Mouse (Mus musculus) testis, adult 2 months (tissue): Measurements from ENCODE around the gene Kcnc3. TPM values are rescaled to one million over a fixed set of nuclear protein-coding genes. Genes with fewer than 3 reads are reported as not detected.

Experiments
- H3K27ac ChIP-seq: fragments of 200-500 bp; 2 replicates; pipeline ENCODE4 v1.5.1; 2012; ENCODE audit warnings: low read depth, low read length; ENCODE audit not compliant: control insufficient read depth, insufficient read depth
- H3K27me3 ChIP-seq: fragments of 200-500 bp; 2 replicates; pipeline ENCODE4 v1.6.1; 2012; ENCODE audit warnings: mild to moderate bottlenecking, low read length, moderate library complexity; ENCODE audit not compliant: control insufficient read depth, insufficient read depth
- H3K36me3 ChIP-seq: fragments of 200-500 bp; 2 replicates; pipeline ENCODE4 v1.6.1; 2012; ENCODE audit warnings: mild to moderate bottlenecking, low read length; ENCODE audit not compliant: control insufficient read depth, insufficient read depth
- H3K4me1 ChIP-seq: fragments of 200-500 bp; 2 replicates; pipeline ENCODE4 v1.6.1; 2012; ENCODE audit warnings: low read length; ENCODE audit not compliant: control insufficient read depth, insufficient read depth
- H3K4me3 ChIP-seq: fragments of 200-500 bp; 2 replicates; pipeline ENCODE4 v1.5.1; 2012; ENCODE audit warnings: low read depth, mild to moderate bottlenecking, low read length, moderate library complexity, mixed read lengths; ENCODE audit not compliant: control insufficient read depth
- CTCF ChIP-seq: fragments of 200-500 bp; IDR thresholded peaks from 2 replicates; pipeline ENCODE4 v1.5.1; 2012; ENCODE audit warnings: low read depth, mild to moderate bottlenecking, inconsistent platforms, low read length, moderate library complexity; ENCODE audit not compliant: control insufficient read depth, insufficient read depth, insufficient replicate concordance
- POLR2A ChIP-seq: fragments of 200-500 bp; IDR thresholded peaks from 2 replicates; pipeline ENCODE4 v1.6.1; 2012; ENCODE audit warnings: low read depth, mild to moderate bottlenecking, inconsistent platforms, low read length, moderate library complexity; ENCODE audit not compliant: control insufficient read depth
- polyA plus RNA-seq: library from polyadenylated mRNA; depleted of rRNA; stranded (reverse); fragments of >200 nt; gene quantifications from 2 replicates; pipeline ENCODE4 v1.2.3, GENCODE M21; 2012

The Kcnc3 gene
- polyA plus RNA-seq, 1 experiment, result 0.70 TPM

DNA sequence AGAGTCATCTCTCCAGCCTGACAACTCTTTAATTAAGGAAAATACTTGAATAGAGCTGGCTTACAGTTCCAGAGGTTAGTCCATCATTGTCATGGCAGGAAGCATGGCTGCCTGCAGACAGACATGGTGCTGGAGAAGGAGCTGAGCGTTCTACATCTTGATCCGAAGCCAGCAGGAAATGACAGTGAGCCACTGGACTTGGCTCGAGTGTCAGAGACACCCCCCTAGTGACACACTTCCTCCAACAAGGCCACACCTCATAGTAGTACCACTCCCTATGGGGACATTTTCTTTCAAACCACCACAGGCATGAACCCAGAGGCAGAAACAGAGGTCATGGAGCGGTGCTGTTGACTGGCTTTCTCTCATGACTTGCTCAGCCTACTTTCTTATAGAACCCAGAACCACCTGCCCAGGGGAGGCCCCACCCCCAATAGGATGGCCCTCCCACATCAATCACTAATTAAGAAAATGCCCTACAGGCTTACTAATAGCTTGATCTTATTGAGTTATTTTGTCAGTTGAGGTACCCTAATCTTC lies 6.1 kb upstream of the Kcnc3 start:
- Histone ChIP-seq H3K27me3 (peaks cover 9% of the 10 kb centered on the region; the same call in 1 of the 2 replicates), H3K4me1 (peaks cover 39% of the 10 kb centered on the region), H3K27ac (no peak overlapping the region), H3K4me3 (peak overlapping the region; percentile 63), H3K36me3 (no peaks in the 10 kb centered on the region; the same call in 1 of the 2 replicates)
- TF ChIP-seq POLR2A, result no peak

DNA sequence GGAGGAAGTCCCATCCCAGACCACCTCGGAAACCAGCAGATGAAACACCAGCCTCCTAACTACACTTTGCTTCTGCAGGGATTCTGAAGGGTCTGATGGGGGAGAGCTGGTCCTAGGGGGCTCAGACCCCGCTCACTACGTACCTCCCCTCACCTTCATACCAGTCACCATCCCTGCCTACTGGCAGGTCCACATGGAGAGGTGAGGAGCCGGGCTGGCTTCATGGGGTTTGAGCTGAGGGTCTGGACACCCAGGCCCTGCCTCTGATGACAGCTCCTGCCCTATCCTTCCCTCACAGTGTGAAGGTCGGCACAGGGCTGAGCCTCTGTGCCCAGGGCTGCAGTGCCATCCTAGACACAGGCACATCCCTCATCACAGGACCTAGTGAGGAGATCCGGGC lies 5.5 kb upstream of the Kcnc3 start:
- H3K36me3 ChIP-seq, result no peaks in the 10 kb centered on the region; the same call in 1 of the 2 replicates
- H3K4me1 ChIP-seq, result peaks cover 45% of the 10 kb centered on the region
- H3K4me3 ChIP-seq, result peak overlapping the region; percentile 56
- TF ChIP-seq POLR2A (no peak), CTCF (no peak)
- no peak overlapping the region for H3K27ac ChIP-seq
- peaks cover 9% of the 10 kb centered on the region; the same call in 1 of the 2 replicates for H3K27me3 ChIP-seq

DNA sequence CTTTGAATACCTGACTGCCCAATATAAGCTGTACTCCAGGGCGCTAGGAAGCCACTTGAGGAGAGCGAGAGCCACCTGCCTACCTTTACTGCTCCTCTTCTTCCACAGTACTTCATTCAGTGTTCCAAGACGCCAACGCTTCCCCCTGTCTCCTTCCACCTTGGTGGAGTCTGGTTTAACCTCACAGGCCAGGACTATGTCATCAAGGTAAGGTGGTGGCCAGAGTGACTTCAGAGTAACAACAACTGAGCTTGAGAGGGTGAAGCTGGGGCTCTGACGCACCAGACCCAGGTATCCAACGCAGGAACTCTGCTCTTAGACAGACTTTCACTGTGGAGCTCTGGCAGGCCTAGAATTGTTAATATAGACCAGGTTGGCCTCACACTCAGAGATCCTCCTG lies 4.9 kb upstream of the Kcnc3 start:
- H3K4me3 ChIP-seq, result peak overlapping the region; percentile 56
- H3K4me1 ChIP-seq, result peaks cover 48% of the 10 kb centered on the region
- peaks cover 9% of the 10 kb centered on the region; the same call in 1 of the 2 replicates for H3K27me3 ChIP-seq
- H3K27ac ChIP-seq, result no peak overlapping the region
- no peak for TF ChIP-seq POLR2A
- no peak for TF ChIP-seq CTCF
- no peaks in the 10 kb centered on the region; the same call in 1 of the 2 replicates for H3K36me3 ChIP-seq

DNA sequence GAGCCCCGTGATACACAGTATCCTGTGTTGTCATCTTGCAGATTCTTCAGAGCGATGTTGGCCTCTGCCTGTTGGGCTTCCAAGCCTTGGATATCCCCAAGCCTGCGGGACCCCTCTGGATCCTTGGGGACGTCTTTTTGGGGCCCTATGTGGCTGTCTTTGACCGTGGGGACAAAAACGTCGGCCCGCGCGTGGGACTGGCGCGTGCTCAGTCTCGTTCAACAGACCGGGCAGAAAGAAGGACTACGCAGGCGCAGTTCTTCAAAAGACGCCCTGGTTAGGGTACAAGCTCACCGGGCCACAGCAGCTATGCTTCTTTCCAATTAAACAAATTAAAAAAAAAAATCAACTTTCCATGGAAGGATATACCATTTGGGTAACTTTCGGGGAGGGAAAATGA lies 3.9 kb upstream of the Kcnc3 start:
- no peak for TF ChIP-seq POLR2A
- TF ChIP-seq CTCF, result no peak
- Histone ChIP-seq H3K27ac (0 out of 2 replicates have a peak overlapping the region, but pooled peaks have one; percentile 12), H3K27me3 (peaks cover 9% of the 10 kb centered on the region; the same call in 1 of the 2 replicates), H3K4me3 (peak overlapping the region; percentile 78), H3K36me3 (no peaks in the 10 kb centered on the region), H3K4me1 (peaks cover 49% of the 10 kb centered on the region)

DNA sequence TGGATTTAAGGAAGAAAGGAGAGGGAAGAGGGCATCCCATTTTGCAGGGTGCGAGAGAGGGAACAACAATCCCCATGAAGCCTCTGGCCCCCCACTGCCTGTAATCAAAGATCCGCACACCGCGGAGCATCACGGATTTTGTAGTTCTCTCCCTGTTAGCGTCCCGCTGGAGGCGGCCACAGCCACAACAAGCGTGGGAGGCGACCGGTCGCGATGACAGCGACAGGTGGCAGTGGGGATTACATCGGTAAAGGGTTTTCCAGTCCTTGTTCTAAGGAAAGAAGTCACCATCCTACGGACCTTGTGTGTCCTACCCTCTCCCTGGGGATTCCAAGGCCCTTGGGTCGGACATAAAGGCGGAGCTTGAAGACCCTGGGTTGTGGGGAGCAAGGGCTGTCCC lies 3.5 kb upstream of the Kcnc3 start:
- H3K4me1 ChIP-seq, result peaks cover 51% of the 10 kb centered on the region
- no peak for TF ChIP-seq CTCF
- no peak for TF ChIP-seq POLR2A
- no peak overlapping the region for H3K27ac ChIP-seq
- H3K36me3 ChIP-seq, result no peaks in the 10 kb centered on the region
- peak overlapping the region; percentile 72 for H3K4me3 ChIP-seq
- peaks cover 9% of the 10 kb centered on the region; the same call in 1 of the 2 replicates for H3K27me3 ChIP-seq

DNA sequence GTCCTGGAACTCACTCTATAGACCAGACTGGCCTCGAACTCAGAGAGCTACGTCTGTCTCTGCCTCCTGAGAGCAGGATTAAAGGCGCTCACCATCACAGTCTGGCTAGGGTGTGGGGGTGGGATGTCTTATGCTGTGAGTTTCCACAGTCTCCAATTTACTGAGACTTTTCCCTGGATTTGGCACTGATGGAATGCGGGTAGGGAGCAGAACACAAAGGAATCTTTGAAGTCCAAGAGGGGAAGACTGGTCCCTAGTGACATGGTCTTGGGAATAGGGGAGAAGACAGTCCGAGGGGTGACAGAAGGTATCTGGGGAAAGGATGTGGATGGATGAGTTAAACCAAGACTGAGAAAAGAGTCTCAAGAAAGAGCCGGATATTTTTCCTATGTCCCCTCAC lies 2.8 kb upstream of the Kcnc3 start:
- Histone ChIP-seq H3K27ac (no peak overlapping the region), H3K4me3 (peak overlapping the region; percentile 72), H3K27me3 (peaks cover 9% of the 10 kb centered on the region), H3K36me3 (no peaks in the 10 kb centered on the region), H3K4me1 (peaks cover 48% of the 10 kb centered on the region)
- no peak for TF ChIP-seq CTCF
- TF ChIP-seq POLR2A, result no peak

DNA sequence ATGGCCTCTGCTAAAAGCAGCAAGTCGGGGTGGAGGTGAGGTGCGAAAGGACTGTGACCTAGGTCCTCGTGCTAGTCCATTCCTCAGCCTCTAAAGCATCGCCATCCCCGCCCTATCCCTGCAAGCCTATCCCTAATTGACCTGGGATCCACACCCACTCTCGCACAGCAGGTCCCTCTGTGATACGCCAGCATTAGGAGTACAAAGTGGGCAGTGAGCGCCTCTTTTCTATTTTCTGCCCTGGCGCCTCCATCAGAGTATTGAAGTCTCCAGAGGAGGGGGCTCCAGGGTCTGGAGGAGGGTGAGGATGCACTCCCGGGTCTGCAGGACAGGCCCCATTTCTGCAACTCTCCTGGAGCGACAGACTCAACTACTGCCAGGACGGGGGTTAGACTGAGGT lies 2.1 kb upstream of the Kcnc3 start:
- Histone ChIP-seq H3K36me3 (no peaks in the 10 kb centered on the region), H3K4me1 (peaks cover 47% of the 10 kb centered on the region), H3K27me3 (peaks cover 9% of the 10 kb centered on the region), H3K4me3 (no peak overlapping the region; the same call in 1 of the 2 replicates), H3K27ac (no peak overlapping the region)
- no peak for TF ChIP-seq CTCF
- TF ChIP-seq POLR2A, result no peak
